Mouse (Mus musculus) hindbrain, postnatal 0 days (tissue): ENCODE measurements around the gene Lin37. TPM values are rescaled to one million over a fixed set of nuclear protein-coding genes. Genes with fewer than 3 reads are reported as not detected.

Experiments
- ATAC-seq: fragments of 200-750 bp; cut with Nextera tagmentation; 2 replicates; pipeline ENCODE4 v1.8.0; 2017; ENCODE audit warnings: mild to moderate bottlenecking, moderate TSS enrichment, moderate library complexity
- DNase-seq: peaks from one replicate; pipeline ENCODE4 v3.0.0-alpha.2; 2015; ENCODE audit warnings: low spot score
- H3K27ac ChIP-seq: fragments of 300-500 bp; sonication (generic); 2 replicates; pipeline ENCODE4 v1.5.1; 2014; ENCODE audit warnings: mild to moderate bottlenecking
- H3K27me3 ChIP-seq: fragments of 300-500 bp; sonication (generic); 2 replicates; pipeline ENCODE4 v1.6.1; 2014; ENCODE audit warnings: low read length, mixed read lengths; ENCODE audit not compliant: insufficient read depth
- H3K36me3 ChIP-seq: fragments of 300-500 bp; sonication (generic); 2 replicates; pipeline ENCODE4 v1.6.1; 2014; ENCODE audit warnings: low read length, mixed read lengths; ENCODE audit not compliant: insufficient read depth
- H3K4me1 ChIP-seq: fragments of 300-500 bp; sonication (generic); 2 replicates; pipeline ENCODE4 v1.6.1; 2014; ENCODE audit warnings: antibody characterized with exemption, low read length, mixed read lengths; ENCODE audit not compliant: insufficient read depth
- H3K4me2 ChIP-seq: fragments of 300-500 bp; sonication (generic); 2 replicates; pipeline ENCODE4 v1.6.1; 2014; ENCODE audit warnings: low read depth, mild to moderate bottlenecking, low read length, moderate library complexity, mixed read lengths
- H3K4me3 ChIP-seq: fragments of 300-500 bp; sonication (generic); 2 replicates; pipeline ENCODE4 v1.5.1; 2014; ENCODE audit warnings: low read length
- H3K9ac ChIP-seq: fragments of 300-500 bp; sonication (generic); replicated peaks from 2 replicates; pipeline ENCODE4 v1.6.1; 2014; ENCODE audit warnings: mild to moderate bottlenecking, low read length, moderate library complexity, mixed read lengths
- H3K9me3 ChIP-seq: fragments of 300-500 bp; sonication (generic); 2 replicates; pipeline ENCODE4 v1.6.1; 2016; ENCODE audit warnings: low read length, mixed read lengths
- CTCF ChIP-seq: IDR thresholded peaks from 2 replicates; pipeline ENCODE4 v1.5.1; 2016; ENCODE audit warnings: antibody characterized with exemption, control low read depth, low read depth
- WGBS: fragments of 180-500 bp; shearing (Covaris S2); extraction: QIAGEN DNeasy Blood & Tissue Kit; methylation state at CpG from one replicate; pipeline ENCODE4 v1.1.7; 2014; 5-methylcytosine and 5-hydroxymethylcytosine counted together
- polyA plus RNA-seq: library from polyadenylated mRNA; unstranded; fragments of >200 nt; fragmentation: Nextera tagmentation; extraction: Ambion mirVana; gene quantifications from 2 replicates; pipeline ENCODE4 v1.2.1, GENCODE M21; 2015
- total RNA-seq: library from RNA; depleted of rRNA; stranded (reverse); fragments of >200 nt; gene quantifications from 2 replicates; pipeline ENCODE4 v1.2.3, GENCODE M21; 2014

The Lin37 gene
- total and polyA plus RNA-seq, 2 experiments from 2014 or later, result 21.0 to 45.0 TPM

DNA sequence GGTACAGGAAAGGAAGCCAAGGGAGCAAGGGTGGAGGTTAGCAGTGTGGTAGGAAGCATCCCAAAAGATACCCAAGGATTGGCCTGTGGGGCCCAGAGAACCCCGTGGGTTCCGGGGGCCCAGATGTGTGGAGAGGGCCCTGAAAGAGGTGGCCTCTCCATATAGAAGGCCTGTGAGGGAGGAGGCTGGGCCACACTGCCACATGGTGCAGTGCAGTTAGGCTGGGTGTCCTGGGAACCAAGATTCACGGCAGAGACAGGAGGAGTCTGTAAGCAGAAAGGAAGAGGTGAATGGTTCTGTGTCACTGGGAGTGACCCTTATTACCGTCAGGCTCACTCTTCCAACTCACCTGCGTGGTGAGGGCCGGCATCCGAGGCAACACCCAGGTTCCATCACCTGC, 19.1 kb downstream of the Lin37 start:
- Histone ChIP-seq H3K36me3 (peaks cover 4% of the 10 kb centered on the region), H3K4me1 (no peaks in the 10 kb centered on the region; the same call in 1 of the 2 replicates), H3K4me3 (no peak overlapping the region), H3K27me3 (no peaks in the 10 kb centered on the region), H3K4me2 (no peak overlapping the region), H3K9me3 (no peaks in the 10 kb centered on the region), H3K9ac (no peak overlapping the region), H3K27ac (no peak overlapping the region)
- 96% methylated on average over 7 of the region's 7 CpGs for WGBS
- TF ChIP-seq CTCF, result no peak
- ATAC-seq, result 0 out of 2 replicates have a peak, but pooled peaks have one; percentile 30
- no peak for DNase-seq

DNA sequence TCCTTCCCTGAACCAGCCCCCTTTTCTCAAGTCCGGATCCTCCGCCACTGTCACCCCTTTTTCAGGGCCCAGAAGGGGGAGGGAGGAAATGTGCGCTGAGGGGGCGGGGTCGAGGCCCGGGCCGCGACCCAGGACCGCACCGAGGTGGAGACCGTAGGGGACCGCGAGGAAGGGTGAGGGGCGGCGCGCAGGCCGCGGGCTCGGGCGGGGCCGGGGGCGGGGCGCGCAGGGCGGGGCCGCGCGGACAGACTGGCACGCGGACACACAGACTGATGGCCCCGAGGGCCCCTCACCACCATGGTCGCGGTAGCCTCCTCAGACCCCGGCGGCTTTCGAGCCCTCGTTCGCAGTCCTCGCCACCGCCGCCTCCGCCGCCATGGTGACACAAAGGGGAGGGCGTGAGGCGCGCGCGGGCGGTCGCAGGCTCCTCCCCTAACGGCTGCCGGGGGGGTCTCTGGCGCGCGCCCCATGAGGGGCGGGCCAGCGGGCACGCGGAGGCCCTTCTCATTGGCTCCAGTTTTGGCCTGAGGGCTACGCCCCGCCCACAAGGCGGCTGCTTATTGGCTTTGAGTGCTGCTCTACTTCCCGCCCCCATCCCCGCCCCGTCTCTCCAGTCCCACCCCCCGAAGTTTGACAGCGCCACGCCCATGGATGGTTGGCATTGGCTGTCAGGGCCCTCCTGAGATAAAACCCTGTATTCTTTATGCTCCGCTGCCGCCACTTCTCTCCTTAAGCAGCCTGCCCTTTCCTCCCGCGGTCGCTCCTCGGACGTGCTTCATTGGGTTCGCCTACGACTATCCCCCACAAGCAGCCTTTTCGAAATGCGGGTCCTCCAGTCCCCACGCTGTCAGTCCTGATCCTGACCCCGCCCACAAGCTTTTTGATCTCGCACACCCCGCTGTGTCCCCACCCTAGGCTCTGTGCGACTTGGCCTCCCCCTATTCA, 24.7 kb downstream of the Lin37 start, which contains the start of gene Arhgap33:
TSS of gene Arhgap33 (minus strand) at position 428 of the 945 bp plus-strand sequence.
- peaks cover 22% of the 10 kb centered on the region for H3K4me1 ChIP-seq
- H3K9me3 ChIP-seq, result no peaks in the 10 kb centered on the region
- H3K36me3 ChIP-seq, result peaks cover 18% of the 10 kb centered on the region
- DNase-seq (peak; percentile 99), ATAC-seq (peak; percentile 93)
- peak within 1 kb of the TSS; percentile 75 for H3K4me2 ChIP-seq
- H3K9ac ChIP-seq, result peak within 1 kb of the TSS; percentile 84
- no peaks in the 10 kb centered on the region for H3K27me3 ChIP-seq
- 0% methylated on average over 41 of the region's 84 CpGs for WGBS
- peak within 1 kb of the TSS; percentile 83 for H3K4me3 ChIP-seq
- peak within 1 kb of the TSS; percentile 94 for H3K27ac ChIP-seq
- TF ChIP-seq CTCF, result no peak

DNA sequence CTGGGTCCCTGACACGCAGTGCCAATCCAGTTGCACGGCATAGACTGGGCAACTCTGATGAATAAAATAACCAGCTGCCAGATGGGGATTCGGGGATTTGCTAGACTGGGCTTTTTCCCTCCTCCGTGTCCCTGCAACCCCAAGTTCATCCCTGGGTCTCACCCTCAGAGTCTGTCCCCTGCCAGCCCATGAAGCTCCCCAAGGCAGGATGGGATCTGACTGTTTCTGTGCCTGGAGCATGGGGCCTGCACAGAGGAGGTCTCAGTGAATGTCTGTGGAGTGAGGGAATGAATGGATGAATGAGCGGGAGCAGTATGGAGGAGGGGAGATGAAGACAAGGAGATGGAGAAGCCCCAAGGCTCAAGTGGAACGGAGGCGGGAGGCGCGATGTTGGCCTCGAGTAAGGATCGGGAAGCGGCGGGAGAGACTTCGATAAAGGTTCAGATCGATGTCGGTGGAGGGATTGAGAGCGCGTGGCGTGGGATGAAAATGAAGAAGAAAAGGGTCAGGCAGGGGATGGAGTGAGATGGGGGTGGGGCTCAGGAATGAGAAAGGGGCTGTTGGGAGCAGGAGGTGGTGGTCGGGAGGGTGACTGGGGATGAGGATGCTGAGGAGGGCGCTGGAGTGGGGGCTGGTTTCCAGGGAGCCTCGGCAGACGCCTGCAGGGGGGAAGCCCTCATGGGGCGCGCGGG, 25.6 kb downstream of the Lin37 start:
- H3K9ac ChIP-seq, result peak overlapping the region; percentile 84

DNA sequence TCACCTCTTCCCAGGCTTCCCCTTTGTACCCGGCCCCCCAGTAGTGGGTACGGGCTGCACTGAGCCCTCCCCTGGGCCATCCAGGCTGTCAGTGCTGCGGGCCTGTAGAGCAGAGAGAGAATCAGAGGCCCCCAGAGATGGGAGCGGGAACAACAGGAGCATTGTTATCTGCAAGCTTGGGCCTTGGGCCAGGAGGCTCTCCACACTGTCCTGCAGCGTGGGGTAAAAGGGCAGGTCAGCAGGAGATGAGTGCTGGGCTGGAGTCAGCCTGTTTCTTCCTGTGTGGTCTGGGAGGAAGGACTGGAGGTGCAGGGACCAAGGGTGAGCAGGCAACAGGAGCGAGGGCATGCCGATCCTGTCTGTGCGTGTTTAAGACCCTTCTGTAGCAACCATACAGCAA, 26.7 kb downstream of the Lin37 start:
- no peaks in the 10 kb centered on the region for H3K27me3 ChIP-seq
- H3K36me3 ChIP-seq, result peaks cover 38% of the 10 kb centered on the region
- DNase-seq, result peak; percentile 58
- H3K4me1 ChIP-seq, result peaks cover 22% of the 10 kb centered on the region
- no peaks in the 10 kb centered on the region for H3K9me3 ChIP-seq
- peak; percentile 36 for ATAC-seq
- H3K27ac ChIP-seq, result peak overlapping the region; percentile 54
- TF ChIP-seq CTCF, result no peak
- H3K9ac ChIP-seq, result peak overlapping the region; percentile 84; the same call in 1 of the 2 replicates
- peak overlapping the region; percentile 75 for H3K4me2 ChIP-seq
- peak overlapping the region; percentile 83 for H3K4me3 ChIP-seq
- WGBS, result 10% methylated on average over 8 of the region's 8 CpGs

More for the DNA sequence above, 25.6 kb downstream of the Lin37 start:
- peak overlapping the region; percentile 75 for H3K4me2 ChIP-seq
- no peak for TF ChIP-seq CTCF
- no peaks in the 10 kb centered on the region for H3K9me3 ChIP-seq
- peak; percentile 27 for ATAC-seq
- peak; percentile 44 for DNase-seq
- H3K4me1 ChIP-seq, result peaks cover 22% of the 10 kb centered on the region
- peaks cover 26% of the 10 kb centered on the region for H3K36me3 ChIP-seq
- no peaks in the 10 kb centered on the region for H3K27me3 ChIP-seq
- H3K4me3 ChIP-seq, result peak overlapping the region; percentile 83
- H3K27ac ChIP-seq, result peak overlapping the region; percentile 94
- 2% methylated on average over 20 of the region's 26 CpGs for WGBS

DNA sequence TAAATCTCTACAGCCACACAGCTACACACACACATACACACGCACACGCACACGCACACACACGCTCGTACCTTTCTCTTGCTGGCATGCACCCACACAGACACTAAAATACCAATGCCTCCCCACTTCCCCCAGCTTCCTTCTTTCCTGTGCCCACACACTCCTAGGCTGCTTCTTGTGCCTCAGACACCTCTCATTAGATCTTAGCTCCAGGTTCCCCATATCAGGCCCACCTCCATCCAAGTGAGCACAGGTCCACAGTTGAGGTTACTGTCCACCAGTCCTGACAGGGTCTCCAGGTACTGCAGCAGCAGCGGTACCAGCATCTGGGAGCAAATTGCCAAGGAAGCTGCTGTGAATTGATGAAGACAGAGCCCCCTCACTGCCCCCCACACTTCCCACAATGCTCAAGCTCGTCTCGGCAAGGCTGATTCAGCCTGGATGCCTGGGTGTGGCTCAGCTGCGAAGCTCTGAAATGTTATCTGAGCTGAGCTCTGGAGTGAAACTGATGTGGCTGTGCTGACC, 28.3 kb downstream of the Lin37 start:
- H3K4me1 ChIP-seq, result peaks cover 22% of the 10 kb centered on the region
- H3K9ac ChIP-seq, result 0 out of 2 replicates have a peak overlapping the region, but pooled peaks have one; percentile 28
- DNase-seq, result no peak
- no peak overlapping the region for H3K4me3 ChIP-seq
- ATAC-seq, result no peak
- no peak for TF ChIP-seq CTCF
- H3K4me2 ChIP-seq, result 0 out of 2 replicates have a peak overlapping the region, but pooled peaks have one; percentile 17
- peaks cover 53% of the 10 kb centered on the region for H3K36me3 ChIP-seq
- H3K27me3 ChIP-seq, result no peaks in the 10 kb centered on the region
- WGBS, result 82% methylated on average over 9 of the region's 9 CpGs
- H3K27ac ChIP-seq, result no peak overlapping the region
- H3K9me3 ChIP-seq, result no peaks in the 10 kb centered on the region

DNA sequence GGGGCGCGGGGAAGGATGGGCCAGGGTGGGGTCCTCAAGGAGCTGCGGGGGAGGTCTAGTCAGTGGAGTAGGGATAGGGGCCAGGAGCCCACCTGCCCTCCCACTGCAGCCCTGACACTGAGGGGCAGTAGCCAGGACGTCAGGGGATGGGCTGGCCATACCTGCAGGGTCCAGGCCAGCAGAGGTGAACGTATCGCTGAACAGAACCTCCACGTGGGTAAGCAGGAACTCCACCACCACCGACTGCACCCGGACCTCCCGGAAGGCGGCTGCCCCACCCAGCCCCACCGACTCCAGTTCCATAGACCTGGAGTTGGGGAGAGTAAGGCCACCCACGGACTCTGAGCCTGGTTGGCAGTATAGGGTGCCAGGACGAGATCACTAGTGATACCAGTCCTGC, 32.7 kb downstream of the Lin37 start:
- Histone ChIP-seq H3K4me2 (no peak overlapping the region), H3K4me1 (0 out of 2 replicates have a peak, but pooled peaks cover 5% of the 10 kb centered on the region), H3K9ac (0 out of 2 replicates have a peak overlapping the region, but pooled peaks have one; percentile 9), H3K9me3 (no peaks in the 10 kb centered on the region), H3K36me3 (peaks cover 69% of the 10 kb centered on the region), H3K27ac (no peak overlapping the region), H3K27me3 (no peaks in the 10 kb centered on the region), H3K4me3 (no peak overlapping the region)
- ATAC-seq (no peak), DNase-seq (no peak)
- TF ChIP-seq CTCF, result no peak
- WGBS, result 79% methylated on average over 14 of the region's 14 CpGs
